Mouse (Mus musculus) liver, postnatal 0 days (tissue): Measurements from ENCODE around the gene Ank. TPM values are rescaled to one million over a fixed set of nuclear protein-coding genes. Genes with fewer than 3 reads are reported as not detected.

ENCODE experiments used
- ATAC-seq: fragments of 200-750 bp; cut with Nextera tagmentation; 2 replicates; pipeline ENCODE4 v1.8.0; 2017; ENCODE audit warnings: mild to moderate bottlenecking, moderate library complexity
- DNase-seq: peaks from one replicate; pipeline ENCODE4 v3.0.0-alpha.2; 2016
- H3K27ac ChIP-seq: fragments of 300-500 bp; sonication (generic); 2 replicates; pipeline ENCODE4 v1.5.1; 2014; ENCODE audit warnings: antibody characterized with exemption, moderate library complexity, mild to moderate bottlenecking, low read depth
- H3K27me3 ChIP-seq: fragments of 300-500 bp; sonication (generic); 2 replicates; pipeline ENCODE4 v1.6.1; 2014; ENCODE audit warnings: low read length, control low read depth, mixed read lengths; ENCODE audit not compliant: insufficient read depth
- H3K36me3 ChIP-seq: fragments of 300-500 bp; sonication (generic); replicated peaks from 2 replicates; pipeline ENCODE4 v1.6.1; 2014; ENCODE audit warnings: mild to moderate bottlenecking, control low read depth, low read length, moderate library complexity, mixed read lengths; ENCODE audit not compliant: insufficient read depth
- H3K4me1 ChIP-seq: fragments of 300-500 bp; sonication (generic); 2 replicates; pipeline ENCODE4 v1.6.1; 2014; ENCODE audit warnings: antibody characterized with exemption, mild to moderate bottlenecking, control low read depth; ENCODE audit not compliant: insufficient read depth
- H3K4me2 ChIP-seq: fragments of 300-500 bp; sonication (generic); 2 replicates; pipeline ENCODE4 v1.6.1; 2014; ENCODE audit warnings: low read depth, mild to moderate bottlenecking, low read length, moderate library complexity, mixed read lengths
- H3K4me3 ChIP-seq: fragments of 300-500 bp; sonication (generic); 2 replicates; pipeline ENCODE4 v1.5.1; 2014; ENCODE audit warnings: low read depth, low read length
- H3K9ac ChIP-seq: fragments of 300-500 bp; sonication (generic); replicated peaks from 2 replicates; pipeline ENCODE4 v1.6.1; 2014; ENCODE audit warnings: mild to moderate bottlenecking, moderate library complexity
- H3K9me3 ChIP-seq: fragments of 300-500 bp; sonication (generic); 2 replicates; pipeline ENCODE4 v1.6.1; 2016; ENCODE audit warnings: mild to moderate bottlenecking, control low read depth, low read length, mixed read lengths
- CTCF ChIP-seq: sonication (generic); IDR thresholded peaks from 2 replicates; pipeline ENCODE4 v1.5.1; 2016; ENCODE audit warnings: antibody characterized with exemption, low read depth
- EP300 ChIP-seq: IDR thresholded peaks from 2 replicates; pipeline ENCODE4 v1.6.1; 2016; ENCODE audit warnings: antibody characterized with exemption, low read depth, mild to moderate bottlenecking
- WGBS: fragments of 180-500 bp; shearing (Covaris S2); extraction: QIAGEN DNeasy Blood & Tissue Kit; methylation state at CpG from one replicate; pipeline ENCODE4 v1.1.7; 2014; ENCODE audit not compliant: insufficient replicate concordance; 5-methylcytosine and 5-hydroxymethylcytosine counted together
- polyA plus RNA-seq: library from polyadenylated mRNA; unstranded; fragments of >200 nt; fragmentation: Nextera tagmentation; extraction: Ambion mirVana; gene quantifications from 2 replicates; pipeline ENCODE4 v1.2.1, GENCODE M21; 2015

Ank gene
- polyA plus RNA-seq, 1 experiment from 2014 or later: 7.8 TPM

- Histone ChIP-seq H3K27me3 (no peaks in the 10 kb centered on the region), H3K36me3 (no peaks in the 10 kb centered on the region), H3K4me1 (peaks cover 38% of the 10 kb centered on the region), H3K27ac (no peak overlapping the region), H3K4me3 (no peak overlapping the region), H3K4me2 (no peak overlapping the region), H3K9me3 (no peaks in the 10 kb centered on the region), H3K9ac (no peak overlapping the region)
- ATAC-seq (no peak), DNase-seq (no peak)
- TF ChIP-seq EP300: no peak
- TF ChIP-seq CTCF: no peak
- WGBS: 84% methylated on average over 13 of the region's 13 CpGs
These were observed 35.9 kb downstream of the Ank start for GRCm38 (mm10) chr15:27502338-27502737.

GRCm38 (mm10) chr15:27503221-27503620 lies 36.7 kb downstream of the Ank start:
- Histone ChIP-seq H3K4me2 (no peak overlapping the region), H3K9ac (no peak overlapping the region), H3K27me3 (no peaks in the 10 kb centered on the region), H3K4me1 (peaks cover 31% of the 10 kb centered on the region), H3K9me3 (no peaks in the 10 kb centered on the region), H3K4me3 (no peak overlapping the region), H3K27ac (no peak overlapping the region), H3K36me3 (no peaks in the 10 kb centered on the region)
- no peak for ATAC-seq
- DNase-seq: no peak
- 65% methylated on average over 9 of the region's 9 CpGs for WGBS
- TF ChIP-seq CTCF: no peak
- TF ChIP-seq EP300: no peak

GRCm38 (mm10) chr15:27503801-27504730 lies 37.6 kb downstream of the Ank start:
- H3K27me3 ChIP-seq: no peaks in the 10 kb centered on the region
- DNase-seq (no peak), ATAC-seq (no peak)
- H3K9me3 ChIP-seq: no peaks in the 10 kb centered on the region
- H3K4me1 ChIP-seq: peaks cover 27% of the 10 kb centered on the region
- no peaks in the 10 kb centered on the region for H3K36me3 ChIP-seq
- H3K4me3 ChIP-seq: no peak overlapping the region
- no peak overlapping the region for H3K9ac ChIP-seq
- no peak overlapping the region for H3K27ac ChIP-seq
- 55% methylated on average over 20 of the region's 20 CpGs for WGBS
- TF ChIP-seq EP300 (no peak), CTCF (no peak)
- H3K4me2 ChIP-seq: no peak overlapping the region

GRCm38 (mm10) chr15:27506127-27506886 lies 39.8 kb downstream of the Ank start:
- ATAC-seq: peak; percentile 48; the same call in 1 of the 2 replicates
- H3K4me3 ChIP-seq: no peak overlapping the region
- 36% methylated on average over 5 of the region's 5 CpGs for WGBS
- no peaks in the 10 kb centered on the region for H3K27me3 ChIP-seq
- no peak overlapping the region for H3K27ac ChIP-seq
- H3K9me3 ChIP-seq: no peaks in the 10 kb centered on the region
- no peaks in the 10 kb centered on the region for H3K36me3 ChIP-seq
- H3K4me1 ChIP-seq: peaks cover 26% of the 10 kb centered on the region
- H3K9ac ChIP-seq: no peak overlapping the region
- no peak for DNase-seq
- TF ChIP-seq EP300 (no peak), CTCF (no peak)
- H3K4me2 ChIP-seq: no peak overlapping the region

- no peak for TF ChIP-seq CTCF
- TF ChIP-seq EP300: no peak
- no peak for ATAC-seq
- H3K9ac ChIP-seq: no peak overlapping the region
These were observed 40.6 kb downstream of the Ank start for GRCm38 (mm10) chr15:27506893-27507596.

GRCm38 (mm10) chr15:27508169-27508568 lies 41.7 kb downstream of the Ank start:
- 91% methylated on average over 7 of the region's 7 CpGs for WGBS
- no peaks in the 10 kb centered on the region for H3K9me3 ChIP-seq
- no peak overlapping the region for H3K4me3 ChIP-seq
- no peak for DNase-seq
- H3K27me3 ChIP-seq: no peaks in the 10 kb centered on the region
- no peak overlapping the region for H3K9ac ChIP-seq
- no peaks in the 10 kb centered on the region for H3K36me3 ChIP-seq
- peaks cover 22% of the 10 kb centered on the region for H3K4me1 ChIP-seq
- no peak for ATAC-seq
- TF ChIP-seq EP300 (no peak), CTCF (no peak)
- no peak overlapping the region for H3K27ac ChIP-seq
- H3K4me2 ChIP-seq: no peak overlapping the region

More at GRCm38 (mm10) chr15:27506893-27507596, 40.6 kb downstream of the Ank start:
- Histone ChIP-seq H3K4me1 (peaks cover 25% of the 10 kb centered on the region), H3K9me3 (no peaks in the 10 kb centered on the region), H3K36me3 (no peaks in the 10 kb centered on the region), H3K27ac (no peak overlapping the region), H3K4me2 (no peak overlapping the region), H3K27me3 (no peaks in the 10 kb centered on the region), H3K4me3 (no peak overlapping the region)
- DNase-seq: no peak
- 84% methylated on average over 15 of the region's 15 CpGs for WGBS
